In the genomic region with DNA sequence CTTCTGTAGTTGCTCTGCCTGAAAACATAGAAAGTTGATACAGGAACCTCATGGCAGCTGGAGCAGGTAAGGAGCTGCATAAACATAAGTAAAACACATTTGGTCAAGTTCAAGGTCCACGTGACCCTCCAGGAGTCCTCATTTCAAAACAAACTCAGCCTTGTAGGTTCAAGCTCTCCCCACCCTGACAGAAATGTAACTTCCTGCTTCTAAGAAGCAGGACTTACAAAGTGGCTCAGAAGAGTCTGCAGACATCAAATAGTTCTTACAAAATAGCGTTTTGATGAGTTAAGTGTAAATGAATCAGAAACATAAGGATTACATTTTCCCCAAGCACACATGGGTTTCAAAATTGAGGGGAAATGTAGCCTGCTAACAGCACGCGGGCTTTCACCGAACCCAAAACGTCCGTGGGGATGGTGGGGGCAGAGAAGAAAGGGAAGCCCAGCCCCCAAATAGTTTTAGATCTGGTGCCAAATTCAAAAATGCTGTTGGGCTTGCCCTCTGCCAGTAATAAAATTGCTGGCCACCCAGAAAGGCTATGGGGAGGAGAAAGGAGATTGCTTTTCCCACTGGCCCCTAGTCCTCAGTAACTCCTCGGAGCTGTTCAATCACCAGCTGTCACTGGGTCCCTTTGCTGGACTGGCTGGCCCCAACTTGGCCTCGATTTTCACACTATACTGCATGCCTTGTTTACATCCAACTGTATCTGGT, we compare ENCODE assay signal across 11 mouse cellular contexts.
DNase-seq lines count a peak whose midpoint lies in the region; ATAC-seq lines count a peak whose summit lies in the region.
"Had no signal": no experiment of that assay in that cellular context is flagged by ENCODE, and none has a peak within 500 bp of the region (broad histone marks: within the 10 kb centered on the region; RNA-seq: fewer than 3 reads in every experiment).

No protein-coding gene starts in this region.

- no peak overlapping the region for H3K4me2 ChIP-seq in forebrain, embryonic 15.5 days (replicated peaks)
- no peak overlapping the region for H3K4me2 ChIP-seq in forebrain, embryonic 12.5 days
- no peak overlapping the region for H3K4me2 ChIP-seq in limb, embryonic 11.5 days (ENCODE audit: low read depth, severe bottlenecking)
- H3K4me2 ChIP-seq: neural tube, embryonic 12.5 days had no signal

- no peaks in the 10 kb centered on the region for H3K36me3 ChIP-seq in forebrain, embryonic 15.5 days
- H3K36me3 ChIP-seq in forebrain, embryonic 12.5 days (replicated peaks): no peaks in the 10 kb centered on the region
- no peaks in the 10 kb centered on the region for H3K36me3 ChIP-seq in limb, embryonic 11.5 days (ENCODE audit: control insufficient read depth, insufficient read depth, low read length)
- H3K36me3 ChIP-seq: neural tube, embryonic 12.5 days had no signal

- intact Hi-C loops in left cerebral cortex, postnatal 4 days (cut with DNase I): no loop called here
- intact Hi-C loops in left cerebral cortex, postnatal 14 days (cut with DNase I): no loop called here

- peak; percentile 39 for DNase-seq in left cerebral cortex, postnatal 4 days
- DNase-seq in left cerebral cortex, adult 18-20 months (ENCODE audit: low spot score in 2 of 2): no peak
- peak; percentile 34 for DNase-seq in embryo, embryonic 9.5 days (ENCODE audit: extremely low spot score)
- DNase-seq in limb, embryonic 11.5 days (ENCODE audit: low spot score): peak; percentile 60
- DNase-seq in left cerebral cortex, postnatal 14 days (ENCODE audit: low spot score in 2 of 2): no peak
- no peak for DNase-seq in left cerebral cortex, adult 9 months (ENCODE audit: low spot score in 2 of 2)
- DNase-seq: cerebellum, postnatal 14 days; liver, postnatal 0 days had no signal

- no peaks in the 10 kb centered on the region for H3K9me3 ChIP-seq in forebrain, embryonic 15.5 days
- no peaks in the 10 kb centered on the region for H3K9me3 ChIP-seq in forebrain, embryonic 12.5 days
- H3K9me3 ChIP-seq in limb, embryonic 11.5 days (ENCODE audit: control insufficient read depth, low read length): no peaks in the 10 kb centered on the region
- H3K9me3 ChIP-seq: neural tube, embryonic 12.5 days had no signal

- ATAC-seq in forebrain, embryonic 15.5 days (replicated peaks): 0 out of 2 replicates have a peak, but pooled peaks have one; percentile 48
- ATAC-seq in forebrain, embryonic 12.5 days (ENCODE audit: low FRiP score): no peak
- ATAC-seq in limb, embryonic 11.5 days (ENCODE audit: insufficient number of reproducible peaks, low FRiP score, low TSS enrichment, low read depth): peak; percentile 78
- ATAC-seq: liver, postnatal 0 days had no signal

- H3K9ac ChIP-seq in forebrain, embryonic 15.5 days (replicated peaks): no peak overlapping the region
- no peak overlapping the region for H3K9ac ChIP-seq in forebrain, embryonic 12.5 days
- H3K9ac ChIP-seq in limb, embryonic 11.5 days (ENCODE audit: low read length): no peak overlapping the region
- H3K9ac ChIP-seq: liver, postnatal 0 days; neural tube, embryonic 12.5 days had no signal

- no peak overlapping the region for H3K4me3 ChIP-seq in forebrain, embryonic 15.5 days
- H3K4me3 ChIP-seq in forebrain, embryonic 12.5 days (replicated peaks): no peak overlapping the region
- no peak overlapping the region for H3K4me3 ChIP-seq in limb, embryonic 11.5 days (ENCODE audit: low read depth, low read length)
- H3K4me3 ChIP-seq: neural tube, embryonic 12.5 days had no signal

- H3K4me1 ChIP-seq in forebrain, embryonic 15.5 days: 0 out of 2 replicates have a peak, but pooled peaks cover 5% of the 10 kb centered on the region
- peaks cover 3% of the 10 kb centered on the region; the same call in 1 of the 2 replicates for H3K4me1 ChIP-seq in forebrain, embryonic 12.5 days
- H3K4me1 ChIP-seq in limb, embryonic 11.5 days (ENCODE audit: control insufficient read depth, insufficient read depth, low read length): peaks cover 3% of the 10 kb centered on the region
- H3K4me1 ChIP-seq: neural tube, embryonic 12.5 days had no signal

- 55% methylated on average over 9 of the region's 9 CpGs for WGBS in forebrain, embryonic 15.5 days
- WGBS in forebrain, embryonic 12.5 days: 77% methylated on average over 9 of the region's 9 CpGs
- 10% methylated on average over 9 of the region's 9 CpGs for WGBS in limb, embryonic 11.5 days

- H3K27ac ChIP-seq in forebrain, embryonic 15.5 days (replicated peaks): no peak overlapping the region
- H3K27ac ChIP-seq in forebrain, embryonic 12.5 days: no peak overlapping the region
- H3K27ac ChIP-seq in limb, embryonic 11.5 days (replicated peaks; ENCODE audit: low read depth, low read length): no peak overlapping the region
- H3K27ac ChIP-seq: neural tube, embryonic 12.5 days had no signal

- no peaks in the 10 kb centered on the region for H3K27me3 ChIP-seq in forebrain, embryonic 15.5 days
- H3K27me3 ChIP-seq in forebrain, embryonic 12.5 days: no peaks in the 10 kb centered on the region
- H3K27me3 ChIP-seq in limb, embryonic 11.5 days (ENCODE audit: control insufficient read depth, insufficient read depth, low read length): no peaks in the 10 kb centered on the region
- H3K27me3 ChIP-seq: neural tube, embryonic 12.5 days had no signal

Comparison
In these comparisons a context has a peak if more than half of its experiments do, and no peak if none do; other contexts are left out.
1. DNase-seq: peak in left cerebral cortex, postnatal 4 days (single experiment), embryo, embryonic 9.5 days (single experiment) and limb, embryonic 11.5 days (single experiment); none in left cerebral cortex, adult 18-20 months (0 of 2), left cerebral cortex, postnatal 14 days (0 of 2) and left cerebral cortex, adult 9 months (0 of 2).